Mouse (Mus musculus) CH12.LX (cell line): Measurements from ENCODE around the gene Gse1. TPM values are rescaled to one million over a fixed set of nuclear protein-coding genes. Genes with fewer than 3 reads are reported as not detected.

Source experiments
- DNase-seq: peaks from one replicate; pipeline ENCODE4 v3.0.0-alpha.2; 2013; ENCODE audit errors: extremely low read depth
- H3K27ac ChIP-seq: 2 replicates; pipeline ENCODE4 v1.5.1; 2012; ENCODE audit warnings: low read depth, mild to moderate bottlenecking, control low read depth, moderate library complexity; ENCODE audit not compliant: insufficient read depth
- H3K27me3 ChIP-seq: replicated peaks from 2 replicates; pipeline ENCODE3; 2012; ENCODE audit warnings: inconsistent platforms
- H3K36me3 ChIP-seq, 2 experiments: replicated peaks in 1 of 2; 2 replicates each; pipeline versions ENCODE3 to v1.6.1; 2012; ENCODE audit warnings: inconsistent platforms in 1 of 2, low read length in 1 of 2, mild to moderate bottlenecking in 1 of 2, mixed read lengths in 1 of 2, moderate library complexity in 1 of 2; ENCODE audit not compliant: control insufficient read depth in 1 of 2, insufficient read depth in 1 of 2
- H3K4me1 ChIP-seq, 2 experiments: 2 replicates each; pipeline ENCODE4 v1.6.1; 2012; ENCODE audit warnings: inconsistent platforms in 1 of 2, moderate library complexity in 1 of 2; ENCODE audit not compliant: insufficient read depth in 2 of 2, control insufficient read depth in 1 of 2
- H3K4me2 ChIP-seq: 2 replicates; pipeline ENCODE4 v1.6.1; 2012; ENCODE audit warnings: low read depth, mild to moderate bottlenecking, control low read depth; ENCODE audit not compliant: poor library complexity, insufficient read depth, severe bottlenecking
- H3K4me3 ChIP-seq, 3 experiments: fragments of 150-350 bp in 1 of 3; sonication (generic) in 1 of 3; replicated peaks in 1 of 3; 2 replicates each; pipeline versions ENCODE3 to v1.5.1; 2011 to 2012; ENCODE audit warnings: low read depth in 2 of 3, low read length in 2 of 3, mild to moderate bottlenecking in 2 of 3, moderate library complexity in 2 of 3, control low read depth in 1 of 3, improper control_type of control experiment in 1 of 3, inconsistent platforms in 1 of 3, mixed read lengths in 1 of 3; ENCODE audit not compliant: poor library complexity in 1 of 3
- H3K79me2 ChIP-seq: replicated peaks from 2 replicates; pipeline ENCODE4 v1.6.1; 2012; ENCODE audit warnings: mild to moderate bottlenecking, moderate library complexity; ENCODE audit not compliant: control insufficient read depth, poor library complexity, insufficient read depth, severe bottlenecking; ENCODE audit errors: extremely low read depth
- H3K9ac ChIP-seq: 2 replicates; pipeline ENCODE4 v1.6.1; 2012; ENCODE audit warnings: low read depth, mild to moderate bottlenecking, control low read depth, moderate library complexity; ENCODE audit not compliant: insufficient read depth
- H3K9me3 ChIP-seq: replicated peaks from 2 replicates; pipeline ENCODE3; 2012; ENCODE audit warnings: low read length, inconsistent platforms, mixed read lengths
- CHD1 ChIP-seq: IDR thresholded peaks from 2 replicates; pipeline ENCODE4 v1.6.1; 2012; ENCODE audit warnings: low read depth, low read length, improper control_type of control experiment, inconsistent platforms
- CHD2 ChIP-seq: IDR thresholded peaks from 2 replicates; pipeline ENCODE4 v1.6.1; 2011; ENCODE audit warnings: low read length, improper control_type of control experiment
- EP300 ChIP-seq: IDR thresholded peaks from 2 replicates; pipeline ENCODE4 v1.6.1; 2011; ENCODE audit warnings: low read length, improper control_type of control experiment
- ETS1 ChIP-seq: conservative IDR thresholded peaks from 2 replicates; pipeline ENCODE4 v1.6.1; 2012; ENCODE audit warnings: low read depth, mild to moderate bottlenecking, inconsistent platforms, low read length, improper control_type of control experiment, moderate library complexity
- GABPA ChIP-seq: IDR thresholded peaks from 2 replicates; pipeline ENCODE4 v1.6.1; 2012; ENCODE audit warnings: low read depth, low read length, improper control_type of control experiment, inconsistent platforms; ENCODE audit not compliant: insufficient replicate concordance
- HCFC1 ChIP-seq: IDR thresholded peaks from 2 replicates; pipeline ENCODE4 v1.6.1; 2012; ENCODE audit warnings: low read depth, mild to moderate bottlenecking, inconsistent platforms, low read length, improper control_type of control experiment
- JUN ChIP-seq: IDR thresholded peaks from 2 replicates; pipeline ENCODE4 v1.6.1; 2011; ENCODE audit warnings: low read depth, mild to moderate bottlenecking, low read length, improper control_type of control experiment, moderate library complexity; ENCODE audit not compliant: insufficient read depth
- JUND ChIP-seq: conservative IDR thresholded peaks from 2 replicates; pipeline ENCODE4 v1.6.1; 2011; ENCODE audit warnings: low read depth, low read length, improper control_type of control experiment
- KAT2A ChIP-seq: IDR thresholded peaks from 2 replicates; pipeline ENCODE4 v1.6.1; 2012; ENCODE audit warnings: low read length, improper control_type of control experiment, inconsistent platforms; ENCODE audit not compliant: insufficient replicate concordance
- MAFK ChIP-seq: IDR thresholded peaks from 2 replicates; pipeline ENCODE4 v1.6.1; 2011; ENCODE audit warnings: low read length, improper control_type of control experiment; ENCODE audit not compliant: insufficient replicate concordance
- MAX ChIP-seq: IDR thresholded peaks from 2 replicates; pipeline ENCODE4 v1.6.1; 2011; ENCODE audit warnings: low read length, improper control_type of control experiment
- MAZ ChIP-seq: IDR thresholded peaks from 2 replicates; pipeline ENCODE4 v1.6.1; 2012; ENCODE audit warnings: low read depth, mild to moderate bottlenecking, inconsistent platforms, low read length, improper control_type of control experiment, moderate library complexity
- POLR2AphosphoS2 ChIP-seq: IDR thresholded peaks from 2 replicates; pipeline ENCODE4 v1.6.1; 2011; ENCODE audit warnings: low read depth, low read length, improper control_type of control experiment
- RCOR1 ChIP-seq: conservative IDR thresholded peaks from 2 replicates; pipeline ENCODE4 v1.6.1; 2012; ENCODE audit warnings: low read depth, mild to moderate bottlenecking, inconsistent platforms, low read length, improper control_type of control experiment
- SIN3A ChIP-seq: IDR thresholded peaks from 2 replicates; pipeline ENCODE4 v1.6.1; 2012; ENCODE audit warnings: low read length, improper control_type of control experiment, inconsistent platforms
- SMC3 ChIP-seq: IDR thresholded peaks from 2 replicates; pipeline ENCODE4 v1.6.1; 2011; ENCODE audit warnings: low read depth, low read length, improper control_type of control experiment
- USF1 ChIP-seq: IDR thresholded peaks from 2 replicates; pipeline ENCODE4 v1.6.1; 2014; ENCODE audit warnings: low read depth, mild to moderate bottlenecking, inconsistent platforms, low read length, improper control_type of control experiment
- USF2 ChIP-seq: conservative IDR thresholded peaks from 2 replicates; pipeline ENCODE4 v1.6.1; 2011; ENCODE audit warnings: low read depth, low read length, improper control_type of control experiment
- ZKSCAN1 ChIP-seq: IDR thresholded peaks from 2 replicates; pipeline ENCODE4 v1.6.1; 2012; ENCODE audit warnings: low read depth, inconsistent platforms, low read length, improper control_type of control experiment, borderline replicate concordance
- ZNF384 ChIP-seq: IDR thresholded peaks from 2 replicates; pipeline ENCODE4 v1.6.1; 2012; ENCODE audit warnings: low read depth, low read length, improper control_type of control experiment, inconsistent platforms
- dilution Hi-C: fragments of 300-500 bp; cut with MboI; formaldehyde crosslinking; loops from 2 replicates; pipeline ENCODE4 v1.14.3; 2020; ENCODE audit warnings: low sequenced_read_pairs; ENCODE audit not compliant: extremely low pct_unique_long_range_greater_than_20kb, extremely low pct_ligation_motif_present
- in situ Hi-C: fragments of 300-500 bp; cut with MboI; formaldehyde crosslinking; loops from 3 replicates; pipeline ENCODE4 v1.14.3; 2019; ENCODE audit warnings: low sequenced_read_pairs, low pct_ligation_motif_present, low pct_unique_long_range_greater_than_20kb, mixed read lengths
- polyA plus RNA-seq: library from polyadenylated mRNA; unstranded; fragments of >175 nt; gene quantifications from 2 replicates; pipeline ENCODE4 v1.2.1, GENCODE M21; 2012; ENCODE audit warnings: low read depth; ENCODE audit not compliant: insufficient read length
- total RNA-seq, 2 experiments: library from RNA; depleted of rRNA; stranded (reverse); fragments of 300-350 nt in 1 of 2; fragments of >200 nt in 1 of 2; gene quantifications; 2 replicates each; pipeline ENCODE4 v1.2.3; 2012 to 2014

Gse1 gene
- total and polyA plus RNA-seq, 3 experiments: 1.3 to 9.8 (median 8.5) TPM

GRCm38 (mm10) chr8:120278009-120278408 is 49.8 kb downstream of the Gse1 start:
- Histone ChIP-seq H3K79me2 (no peaks in the 10 kb centered on the region), H3K4me2 (no peak overlapping the region), H3K27me3 (peaks cover 38% of the 10 kb centered on the region), H3K4me3 (no peak overlapping the region), H3K27ac (no peak overlapping the region), H3K4me1 (peaks cover 7 to 36% of the 10 kb centered on the region in 2 experiments; a peak in 3 of 4 replicates), H3K36me3 (no peaks in the 10 kb centered on the region), H3K9ac (no peak overlapping the region), H3K9me3 (peaks cover 3% of the 10 kb centered on the region)
- in situ Hi-C loops: loop anchor here (5.0 kb wide), 2 partner anchors 61 to 96 kb away; no protein-coding TSS in a partner anchor
- dilution Hi-C loops: no loop called here
- no peak for DNase-seq
- no peak for TF ChIP-seq SMC3
- TF ChIP-seq CHD1: no peak
- TF ChIP-seq RCOR1: no peak
- no peak for TF ChIP-seq JUND
- TF ChIP-seq MAZ: no peak
- TF ChIP-seq ETS1: no peak
- no peak for TF ChIP-seq ZKSCAN1
- no peak for TF ChIP-seq HCFC1
- no peak for TF ChIP-seq MAFK
- no peak for TF ChIP-seq GABPA
- TF ChIP-seq SIN3A: no peak
- TF ChIP-seq ZNF384: no peak
- no peak for TF ChIP-seq JUN
- TF ChIP-seq EP300: no peak
- TF ChIP-seq, all 38 proteins: peak for 0

GRCm38 (mm10) chr8:120279418-120279817 is 51.2 kb downstream of the Gse1 start:
- no peak overlapping the region for H3K27ac ChIP-seq
- no peak for DNase-seq
- no peaks in the 10 kb centered on the region for H3K36me3 ChIP-seq
- no peaks in the 10 kb centered on the region for H3K9me3 ChIP-seq
- peaks cover 7 to 36% of the 10 kb centered on the region in 2 experiments; a peak in 3 of 4 replicates for H3K4me1 ChIP-seq
- in situ Hi-C loops: loop anchor here (5.0 kb wide), 2 partner anchors 62 to 97 kb away; no protein-coding TSS in a partner anchor
- H3K4me2 ChIP-seq: no peak overlapping the region
- no peak overlapping the region for H3K4me3 ChIP-seq
- TF ChIP-seq KAT2A (no peak), CHD2 (no peak), USF1 (no peak), ZNF384 (no peak), USF2 (no peak), MAFK (no peak), ETS1 (no peak), EP300 (no peak), MAX (no peak), POLR2AphosphoS2 (no peak)
- dilution Hi-C loops: no loop called here
- H3K27me3 ChIP-seq: peaks cover 35% of the 10 kb centered on the region
- H3K79me2 ChIP-seq: no peaks in the 10 kb centered on the region
- no peak overlapping the region for H3K9ac ChIP-seq
